Mouse (Mus musculus) bone marrow, adult 2 months (tissue): ENCODE data around the gene Bpi.

Source experiments
- CTCF ChIP-seq: fragments of 200-500 bp; IDR thresholded peaks from 2 replicates; pipeline ENCODE4 v1.5.1; 2011; ENCODE audit warnings: low read length, control low read depth; ENCODE audit not compliant: control insufficient read depth, insufficient read depth
- POLR2A ChIP-seq: fragments of 200-500 bp; IDR thresholded peaks from 2 replicates; pipeline ENCODE4 v1.6.1; 2011; ENCODE audit warnings: low read depth, mild to moderate bottlenecking, control low read depth, low read length, borderline replicate concordance; ENCODE audit not compliant: control insufficient read depth

- TF ChIP-seq POLR2A: no peak
- no peak for TF ChIP-seq CTCF
Measured at GRCm38 (mm10) chr2:158238101-158238500, 19.8 kb upstream of the Bpi start.
